Comparison of ENCODE assay signal across 22 mouse cellular contexts in genomic region chr4:64923751-64924150, GRCm38 (mm10).
A peak's percentile ranks its signal among the peaks of the same experiment; 100 is the strongest.
DNase-seq lines count a peak whose midpoint lies in the region; ATAC-seq and TF ChIP-seq lines count a peak whose summit lies in the region.
"Had no signal": no experiment of that assay in that cellular context is flagged by ENCODE, and none has a peak within 500 bp of the region (broad histone marks: within the 10 kb centered on the region; RNA-seq: fewer than 3 reads in every experiment).

No protein-coding gene starts in this region.

- TF ChIP-seq CTCF in cerebellum, adult 2 months (IDR thresholded peaks at IDR 0.05; ENCODE audit: borderline replicate concordance, insufficient read depth, low read depth, low read length) = no peak

- H3K4me3 ChIP-seq in cerebellum, adult 2 months (replicated peaks; ENCODE audit: insufficient read depth, low read depth, low read length) = no peak overlapping the region
- no peak overlapping the region for H3K4me3 ChIP-seq in kidney, embryonic 14.5 days (ENCODE audit: low read length)
- H3K4me3 ChIP-seq: forebrain, embryonic 10.5 days; intestine, embryonic 15.5 days; limb, embryonic 13.5 days; liver, embryonic 12.5 days; midbrain, embryonic 13.5 days had no signal

- no peaks in the 10 kb centered on the region for H3K27me3 ChIP-seq in cerebellum, adult 2 months (ENCODE audit: control insufficient read depth, insufficient read depth, low read length)
- H3K27me3 ChIP-seq in kidney, embryonic 14.5 days (ENCODE audit: control insufficient read depth, insufficient read depth, low read length) = no peaks in the 10 kb centered on the region
- H3K27me3 ChIP-seq: intestine, embryonic 15.5 days; limb, embryonic 13.5 days; liver, embryonic 12.5 days; midbrain, embryonic 13.5 days had no signal

- TF ChIP-seq POLR2A in cerebellum, adult 2 months (IDR thresholded peaks at IDR 0.05; ENCODE audit: borderline replicate concordance, insufficient read depth, low read length) = no peak

- H3K27ac ChIP-seq in cerebellum, adult 2 months (ENCODE audit: insufficient read depth, low read length) = no peak overlapping the region
- H3K27ac ChIP-seq in kidney, embryonic 14.5 days (ENCODE audit: low read depth, low read length) = no peak overlapping the region
- H3K27ac ChIP-seq: forebrain, embryonic 10.5 days; intestine, embryonic 15.5 days; limb, embryonic 13.5 days; liver, embryonic 12.5 days; midbrain, embryonic 13.5 days had no signal

- DNase-seq in cerebellum, adult 2 months = peak; percentile 2 to 11
- DNase-seq in kidney, adult 18-20 months = peak; percentile 12
- peak; percentile 21 for DNase-seq in adipocyte (ENCODE audit: low spot score)
- peak; percentile 31 for DNase-seq in kidney, postnatal 10 days
- no peak for DNase-seq in spleen, postnatal 36 days (ENCODE audit: low spot score in 2 of 2)
- DNase-seq in thymus, adult 18-20 months = no peak
- DNase-seq: adrenal gland, adult 2 months; embryo, embryonic 11 days; forebrain, postnatal 0 days; gastrocnemius, postnatal 14 days; heart, adult 11 months; layer of hippocampus, postnatal 36 days; lung, adult 2 months had no signal

- H3K4me1 ChIP-seq in cerebellum, adult 2 months (ENCODE audit: control insufficient read depth, insufficient read depth, low read length) = no peaks in the 10 kb centered on the region
- H3K4me1 ChIP-seq in kidney, embryonic 14.5 days (ENCODE audit: control insufficient read depth, insufficient read depth, low read length) = no peaks in the 10 kb centered on the region
- H3K4me1 ChIP-seq: forebrain, embryonic 10.5 days; intestine, embryonic 15.5 days; liver, embryonic 12.5 days; midbrain, embryonic 13.5 days had no signal

- H3K36me3 ChIP-seq in kidney, embryonic 14.5 days (ENCODE audit: control insufficient read depth, insufficient read depth, low read length) = no peaks in the 10 kb centered on the region
- H3K36me3 ChIP-seq: forebrain, embryonic 10.5 days; intestine, embryonic 15.5 days; limb, embryonic 13.5 days; liver, embryonic 12.5 days; midbrain, embryonic 13.5 days had no signal

- H3K4me2 ChIP-seq in kidney, embryonic 14.5 days (replicated peaks; ENCODE audit: low read depth, low read length) = no peak overlapping the region
- H3K4me2 ChIP-seq: heart, embryonic 11.5 days; intestine, embryonic 15.5 days; limb, embryonic 13.5 days; liver, embryonic 12.5 days; midbrain, embryonic 13.5 days had no signal

- H3K9ac ChIP-seq in kidney, embryonic 14.5 days (ENCODE audit: low read depth, low read length) = no peak overlapping the region
- H3K9ac ChIP-seq: forebrain, postnatal 0 days; intestine, embryonic 15.5 days; limb, embryonic 13.5 days; liver, embryonic 12.5 days; midbrain, embryonic 13.5 days had no signal

- ATAC-seq in cerebellum, adult (ENCODE audit: insufficient number of reproducible peaks, low FRiP score, low TSS enrichment) = no peak
- no peak for ATAC-seq in kidney, embryonic 14.5 days (ENCODE audit: low FRiP score, low TSS enrichment)
- ATAC-seq: forebrain, postnatal 0 days; hindbrain, embryonic 16.5 days; intestine, embryonic 15.5 days; liver, embryonic 12.5 days; midbrain, embryonic 13.5 days had no signal

- H3K9me3 ChIP-seq in kidney, embryonic 14.5 days (ENCODE audit: control insufficient read depth, low read length) = no peaks in the 10 kb centered on the region
- H3K9me3 ChIP-seq: forebrain, embryonic 10.5 days; intestine, embryonic 15.5 days; limb, embryonic 13.5 days; liver, embryonic 12.5 days; midbrain, embryonic 13.5 days had no signal

Comparison
In these comparisons a context has a peak if more than half of its experiments do, and no peak if none do; other contexts are left out.
1. DNase-seq: peak in cerebellum, adult 2 months (2 of 2), kidney, adult 18-20 months (single experiment), adipocyte (single experiment) and kidney, postnatal 10 days (single experiment); none in spleen, postnatal 36 days (0 of 2) and thymus, adult 18-20 months (0 of 2).